Comparison of ENCODE assay signal across 1 mouse cellular context in genomic region chr19:53094684-53095083, GRCm38 (mm10).
A peak's percentile ranks its signal among the peaks of the same experiment; 100 is the strongest.
TF ChIP-seq lines count a peak whose summit lies in the region.

No protein-coding gene starts in this region.

TF ChIP-seq in MEL, 35 proteins besides CTCF, POLR2A, EP300 and RAD21 (continued from another document):
- TF ChIP-seq TAL1 (IDR thresholded peaks at IDR 0.05; ENCODE audit: low read length) = 0 out of 2 replicates have a peak, but pooled peaks have one; percentile 5
- peak; percentile 90 for TF ChIP-seq TCF12 (IDR thresholded peaks at IDR 0.05; ENCODE audit: low read depth, low read length)
- no peak for TF ChIP-seq JUND (IDR thresholded peaks at IDR 0.05; ENCODE audit: low read depth, low read length)
- TF ChIP-seq ZKSCAN1 (IDR thresholded peaks at IDR 0.05; ENCODE audit: low read depth, low read length) = no peak
- TF ChIP-seq POLR2AphosphoS2 (IDR thresholded peaks at IDR 0.05; ENCODE audit: low read length) = no peak
- TF ChIP-seq SMC3 (IDR thresholded peaks at IDR 0.05; ENCODE audit: low read depth, low read length) = no peak
- peak; percentile 39; the same call in 1 of the 2 replicates for TF ChIP-seq ZMIZ1 (IDR thresholded peaks at IDR 0.05; ENCODE audit: low read depth, low read length)
- peak; percentile 66; the same call in 1 of the 2 replicates for TF ChIP-seq BHLHE40 (IDR thresholded peaks at IDR 0.05; ENCODE audit: borderline replicate concordance, low read depth, low read length)
- peak; percentile 94 for TF ChIP-seq RCOR1 (IDR thresholded peaks at IDR 0.05; ENCODE audit: low read depth, low read length)
- peak; percentile 43; the same call in 1 of the 2 replicates for TF ChIP-seq MYC (IDR thresholded peaks at IDR 0.05; ENCODE audit: low read depth, low read length)
- TF ChIP-seq MAFK (IDR thresholded peaks at IDR 0.05; ENCODE audit: borderline replicate concordance, low read depth, low read length) = peak; percentile 52; the same call in 1 of the 2 replicates
- TF ChIP-seq MXI1 (IDR thresholded peaks at IDR 0.05; ENCODE audit: low read depth, low read length) = 0 out of 2 replicates have a peak, but pooled peaks have one; percentile 44
- peak; percentile 78 for TF ChIP-seq SIN3A (IDR thresholded peaks at IDR 0.05; ENCODE audit: low read length)
- no peak for TF ChIP-seq NELFE (IDR thresholded peaks at IDR 0.05; ENCODE audit: low read depth, low read length)
- 0 out of 2 replicates have a peak, but pooled peaks have one; percentile 52 for TF ChIP-seq MAX (IDR thresholded peaks at IDR 0.05; ENCODE audit: low read length)
- TF ChIP-seq E2F4 (IDR thresholded peaks at IDR 0.05; ENCODE audit: borderline replicate concordance, low read depth, low read length) = no peak
